Mouse (Mus musculus) embryonic fibroblast, embryonic 13.5 days (primary cell): ENCODE results near the gene Iqschfp.

ENCODE experiments used
- CTCF ChIP-seq: IDR thresholded peaks from 2 replicates; pipeline ENCODE4 v1.5.1; 2011; ENCODE audit warnings: mild to moderate bottlenecking, control low read depth, low read length, moderate library complexity, borderline replicate concordance; ENCODE audit not compliant: insufficient read depth
- POLR2A ChIP-seq: IDR thresholded peaks from 2 replicates; pipeline ENCODE4 v1.6.1; 2011; ENCODE audit warnings: low read depth, mild to moderate bottlenecking, control low read depth, low read length, moderate library complexity

DNA sequence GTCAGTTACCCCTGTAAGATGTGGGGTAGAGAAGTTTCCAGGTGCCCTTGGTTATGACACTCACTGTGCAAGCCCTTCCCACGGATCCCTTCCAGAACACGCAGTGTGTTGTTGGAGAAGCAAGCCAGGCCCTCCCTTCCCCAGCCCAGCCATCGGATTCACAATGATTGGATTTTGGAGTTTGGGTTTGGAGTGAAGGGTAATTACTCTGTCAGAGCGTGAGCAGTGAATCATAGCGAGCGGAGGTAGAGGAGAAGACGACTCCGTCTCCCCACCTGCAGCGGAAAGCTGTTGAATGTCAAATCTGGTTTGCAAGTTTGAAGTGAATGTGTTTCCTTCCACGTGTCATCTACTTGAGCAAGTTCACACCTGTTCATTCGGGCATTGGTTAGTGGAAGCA lies 620.3 kb downstream of the Iqschfp start:
- TF ChIP-seq CTCF: no peak
- no peak for TF ChIP-seq POLR2A
